Mouse (Mus musculus): ENCODE measurements at regions not wholly inside any gene's neighbourhood (a gene's known extent, or its start where the extent isn't known, plus 50 kb on each side); places are given as distances from the start of the nearest gene placed in this dataset.

GRCm38 (mm10) chr11:117538732-117539131, 54.6 kb downstream of the Gm11733 start:
- no peak for DNase-seq (ENCODE audit: low spot score in 2 of 2)

GRCm38 (mm10) chr11:117540609-117541008, 56.4 kb downstream of the Gm11733 start:
- no peak for DNase-seq (ENCODE audit: low spot score in 2 of 2)

DNA sequence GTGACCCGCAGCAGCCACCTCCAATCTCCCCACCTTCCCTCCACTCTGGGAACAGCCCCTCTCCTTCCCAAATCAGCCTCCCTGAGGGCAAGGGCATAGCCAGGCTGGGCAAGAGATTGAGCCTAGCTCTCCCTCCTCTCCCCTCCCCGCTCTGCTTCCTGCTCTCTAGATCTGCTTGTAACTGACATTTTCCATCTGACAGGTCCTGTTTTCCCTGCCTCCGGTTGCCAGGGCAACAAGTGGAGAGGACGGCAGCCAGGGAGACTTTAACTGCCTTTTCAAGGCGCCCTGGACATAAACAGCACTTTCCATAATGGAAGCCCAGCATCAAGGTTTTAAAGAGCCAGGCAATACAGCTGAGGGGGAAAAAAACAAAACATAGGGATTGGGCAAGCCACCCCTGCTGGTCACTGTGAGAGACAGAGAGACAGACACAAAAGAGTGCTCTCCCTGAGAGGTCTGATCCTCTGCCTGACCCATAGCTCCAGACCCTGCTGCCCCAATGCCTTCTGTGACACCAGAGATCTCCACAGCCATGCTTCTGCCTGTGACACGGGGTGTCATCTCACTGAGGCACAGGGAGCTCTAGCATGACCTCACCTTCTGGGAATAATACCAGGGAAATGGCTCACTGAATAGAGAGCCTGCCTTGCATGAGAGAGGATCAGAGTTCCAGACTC, 57.2 kb downstream of the Gm11733 start:
- no peak for DNase-seq (ENCODE audit: low spot score in 2 of 2)

- no peak for DNase-seq (ENCODE audit: low spot score in 2 of 2)
These were observed 59.0 kb downstream of the Gm11733 start for GRCm38 (mm10) chr11:117543191-117543590.

GRCm38 (mm10) chr11:117544507-117544906, 60.3 kb downstream of the Gm11733 start:
- DNase-seq (ENCODE audit: low spot score in 2 of 2), result no peak

DNA sequence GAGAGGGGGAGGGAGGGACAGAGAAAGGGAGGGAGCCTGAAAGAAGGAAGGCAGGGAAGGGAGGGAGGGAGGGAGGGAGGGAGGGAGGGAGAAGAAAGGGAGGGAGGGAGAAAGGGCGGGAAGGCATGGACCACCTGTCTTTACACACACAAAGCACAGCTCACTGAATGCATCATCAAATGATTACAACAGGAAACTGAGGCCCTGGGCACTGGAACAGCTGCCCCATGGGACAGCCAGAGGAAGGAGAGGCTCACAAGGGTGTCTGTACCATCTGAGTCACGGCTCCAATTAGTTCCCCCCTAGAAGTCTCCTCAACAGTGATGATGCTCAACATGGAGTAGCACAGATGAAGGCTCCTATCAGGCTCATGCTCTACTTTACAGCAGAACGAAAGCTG, 60.8 kb downstream of the Gm11733 start:
- DNase-seq (ENCODE audit: low spot score in 2 of 2), result no peak

DNA sequence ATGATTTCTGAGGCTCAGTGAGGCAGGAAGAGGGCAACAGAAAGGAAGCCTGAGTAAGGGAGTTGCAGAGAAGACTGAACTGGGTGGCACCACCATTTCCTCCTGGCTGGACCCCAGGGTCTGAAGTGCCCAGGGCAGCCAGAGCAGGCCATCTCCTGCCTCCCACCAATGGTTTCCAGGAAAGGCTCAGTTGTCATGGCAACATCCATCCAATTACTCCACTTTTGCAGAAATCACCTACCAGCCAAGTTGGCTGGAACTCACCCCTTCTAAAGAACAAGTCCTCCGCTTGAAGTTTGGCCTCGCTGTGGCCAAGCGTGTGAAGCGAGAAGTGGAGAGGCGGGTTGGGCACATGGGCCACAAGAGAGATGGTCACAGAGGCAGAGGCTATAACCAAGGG, 67.8 kb downstream of the Gm11733 start:
- no peak for DNase-seq (ENCODE audit: low spot score in 2 of 2)

DNA sequence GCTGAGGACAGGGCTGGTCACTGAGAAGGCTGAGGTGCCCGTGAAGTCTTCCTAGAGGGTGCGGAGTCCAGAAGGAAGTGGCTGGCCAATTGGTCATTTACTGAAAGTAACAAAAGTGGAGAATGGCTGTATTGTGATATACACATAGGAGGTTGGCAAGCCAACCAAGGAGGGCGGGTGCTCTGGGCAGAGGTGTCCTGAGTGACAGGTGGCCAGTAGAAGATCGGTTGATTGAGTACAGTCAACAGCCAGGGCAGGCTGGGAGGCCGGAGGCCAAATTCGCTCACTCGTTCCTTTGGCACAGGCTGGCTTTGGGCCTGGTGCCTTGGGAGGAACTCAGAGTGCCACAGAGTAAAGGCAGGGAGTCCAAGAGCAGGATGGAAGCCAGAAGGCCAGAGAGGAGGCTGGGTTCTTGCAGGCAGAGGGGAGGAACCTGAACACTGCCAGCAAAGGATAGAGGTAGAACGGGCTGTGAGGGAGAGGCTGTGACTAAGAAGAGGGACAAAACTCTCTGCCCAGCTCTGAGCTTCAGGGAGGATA, 68.3 kb downstream of the Gm11733 start:
- DNase-seq (ENCODE audit: low spot score in 2 of 2), result no peak

DNA sequence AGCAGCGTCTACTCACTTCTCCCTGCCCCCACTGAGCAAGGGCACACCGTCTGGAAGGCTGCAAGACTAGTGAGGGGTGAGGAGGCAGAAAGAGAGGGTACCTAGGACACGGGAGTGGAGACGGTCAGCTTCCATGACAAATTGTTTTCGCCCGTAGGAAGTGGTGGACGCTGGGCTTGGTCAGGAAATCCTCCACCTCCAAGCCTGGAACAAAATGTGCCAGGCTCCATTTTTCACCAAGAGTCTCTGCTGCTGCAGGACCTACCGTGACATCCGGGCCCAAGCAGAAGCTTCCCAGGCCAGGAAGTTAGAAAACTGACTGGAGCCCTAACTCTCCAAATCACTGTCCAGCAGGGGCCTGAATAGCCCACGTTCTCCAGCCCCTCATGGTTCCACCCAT, 69.9 kb downstream of the Gm11733 start:
- DNase-seq (ENCODE audit: low spot score in 2 of 2), result no peak

DNA sequence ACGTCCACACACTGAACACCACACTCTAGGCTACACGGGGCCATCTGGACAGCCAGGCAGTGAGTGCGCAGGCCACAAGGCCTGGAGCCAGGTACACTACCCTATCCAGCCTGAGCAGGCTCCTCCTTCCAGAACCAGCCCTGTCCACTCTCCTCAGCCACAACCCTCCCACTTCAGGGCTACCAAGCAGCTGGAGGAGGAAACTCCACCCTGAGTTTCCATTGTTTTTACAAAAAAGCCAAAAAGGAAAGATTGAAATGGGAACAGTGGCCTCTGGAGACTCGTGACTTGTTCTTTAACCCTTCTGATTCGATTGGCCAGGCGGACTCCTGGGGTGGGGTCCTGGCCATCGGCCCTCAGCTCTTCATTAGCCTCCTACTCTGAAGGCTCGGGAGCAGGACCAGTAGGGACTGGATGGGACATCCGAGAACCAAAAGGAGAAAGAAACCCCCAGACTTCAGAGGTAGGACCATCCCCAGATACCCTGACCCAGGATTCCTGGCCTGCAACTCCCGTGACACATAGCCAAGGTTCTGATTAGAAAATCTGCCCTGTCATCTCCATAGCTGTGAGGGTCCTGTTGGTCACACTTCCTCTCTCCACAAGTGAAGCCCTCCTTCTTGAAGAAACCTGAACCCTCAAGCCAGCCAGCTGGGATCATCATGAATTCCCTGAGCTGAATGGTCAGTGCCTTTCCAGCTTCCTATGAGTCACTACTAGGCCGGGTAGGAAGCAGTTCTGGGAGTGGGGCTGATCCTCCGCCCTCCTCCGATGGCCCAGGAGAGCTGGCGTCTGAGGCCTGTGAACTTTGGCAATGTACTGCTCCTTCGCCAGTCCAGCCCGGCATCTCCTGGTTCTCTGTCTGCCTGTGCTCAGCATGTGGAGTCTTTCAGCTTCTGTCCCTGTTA, 73.6 kb downstream of the Gm11733 start:
- no peak for DNase-seq (ENCODE audit: low spot score in 2 of 2)

DNA sequence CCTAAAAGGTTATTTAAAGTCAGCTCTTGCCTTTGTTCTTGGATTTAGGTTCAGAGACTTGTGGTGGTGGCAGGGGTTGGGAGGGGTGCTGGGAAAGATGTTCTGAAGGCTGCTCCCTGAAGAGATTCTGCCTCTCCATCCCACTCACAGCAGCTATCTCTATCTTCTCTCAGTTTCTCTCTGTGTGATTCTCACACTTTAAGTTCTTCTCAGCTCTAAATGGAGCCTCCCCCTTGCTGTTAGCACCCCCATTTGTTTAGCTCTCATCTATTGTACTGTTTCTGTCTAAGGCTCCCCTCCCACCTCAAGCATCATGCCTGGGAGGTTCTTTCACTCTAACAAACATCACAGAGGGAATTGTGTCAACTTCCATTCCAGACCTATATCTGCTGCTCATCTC, 75.7 kb downstream of the Gm11733 start:
- DNase-seq (ENCODE audit: low spot score in 2 of 2), result no peak

GRCm38 (mm10) chr11:117567961-117568605, 83.9 kb downstream of the Gm11733 start:
- no peak for DNase-seq (ENCODE audit: low spot score in 2 of 2)

DNA sequence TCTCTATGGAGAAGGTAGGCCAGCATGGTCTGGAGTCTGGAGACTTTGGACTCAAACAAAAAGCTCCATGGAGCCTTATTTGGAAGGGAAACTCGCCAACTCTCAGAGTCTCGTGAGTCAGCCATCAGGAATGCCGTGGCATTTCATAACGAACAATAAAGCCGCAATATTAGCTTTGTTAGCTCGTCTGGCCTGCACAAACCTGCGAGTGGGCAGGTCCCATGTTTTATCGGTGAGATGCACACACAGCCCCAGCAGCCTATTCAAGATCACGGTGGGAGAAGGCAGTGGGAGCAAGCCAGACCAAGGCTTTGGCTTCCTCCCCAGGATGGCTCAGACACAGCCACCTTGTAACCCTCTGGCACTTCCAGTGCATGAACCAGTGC, 84.4 kb downstream of the Gm11733 start:
- no peak for DNase-seq (ENCODE audit: low spot score in 2 of 2)

GRCm38 (mm10) chr11:117569566-117570101, 84.5 kb upstream of the Tnrc6c start:
- no peak for DNase-seq (ENCODE audit: low spot score in 2 of 2)

DNA sequence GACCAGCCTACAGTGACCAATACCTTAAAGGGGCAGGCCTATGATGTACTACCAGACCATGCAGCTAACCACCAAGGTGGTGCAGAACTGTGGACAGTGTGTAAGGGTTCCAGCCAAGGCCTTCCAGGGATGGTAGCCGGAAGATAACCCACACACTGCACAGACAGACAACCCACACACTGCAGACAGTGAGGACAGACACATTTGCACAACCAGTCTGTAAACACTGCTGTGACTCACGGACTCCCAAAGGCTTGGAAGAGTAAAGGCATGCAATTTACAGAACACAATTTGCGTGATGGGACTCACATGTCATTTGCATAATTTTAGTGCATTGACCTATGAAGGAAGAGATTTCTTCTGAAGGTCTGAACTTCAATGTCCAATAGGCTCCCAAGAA, 82.2 kb upstream of the Tnrc6c start:
- DNase-seq (ENCODE audit: low spot score in 2 of 2), result no peak

GRCm38 (mm10) chr11:117574721-117575120, 79.4 kb upstream of the Tnrc6c start:
- no peak for DNase-seq (ENCODE audit: low spot score in 2 of 2)

DNA sequence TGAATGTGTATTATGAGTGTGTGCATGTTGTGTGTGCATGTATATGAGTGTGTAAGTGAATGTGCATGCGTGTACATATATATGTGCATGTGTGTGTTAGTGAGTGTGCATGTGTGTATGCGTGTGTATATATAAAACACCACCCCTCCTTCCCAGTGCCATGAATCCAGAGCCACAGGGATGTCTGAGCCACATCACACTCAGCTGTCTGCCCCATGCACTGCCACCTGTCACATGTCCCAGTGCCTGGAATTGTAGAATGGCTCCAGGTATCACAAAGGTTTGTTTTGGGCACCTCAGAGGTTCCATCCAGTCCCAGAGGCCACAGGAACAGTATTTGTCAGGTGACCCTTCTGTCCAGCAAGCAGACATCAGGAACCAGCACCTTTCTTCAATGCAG, 75.0 kb upstream of the Tnrc6c start:
- no peak for DNase-seq (ENCODE audit: low spot score in 2 of 2)

DNA sequence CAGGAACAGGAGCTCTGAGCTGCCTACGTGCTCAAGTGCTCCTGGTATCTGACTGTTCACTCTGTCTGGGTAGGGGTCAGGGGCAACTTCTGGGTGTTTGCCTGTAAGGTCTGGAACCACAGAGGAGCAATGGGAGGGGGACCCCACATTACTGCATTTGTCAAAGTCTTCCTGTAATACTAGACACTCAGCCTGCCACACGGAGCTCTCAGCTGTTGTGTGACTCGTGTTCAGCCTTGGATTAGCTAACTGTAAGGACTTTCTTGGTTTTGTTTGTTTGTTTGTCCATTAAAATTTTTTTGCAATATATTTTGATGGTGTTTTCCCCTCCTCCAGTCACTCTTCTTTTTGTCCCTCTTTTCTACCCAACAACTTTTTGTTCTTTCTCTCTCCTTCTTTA, 74.4 kb upstream of the Tnrc6c start:
- no peak for DNase-seq (ENCODE audit: low spot score in 2 of 2)

DNA sequence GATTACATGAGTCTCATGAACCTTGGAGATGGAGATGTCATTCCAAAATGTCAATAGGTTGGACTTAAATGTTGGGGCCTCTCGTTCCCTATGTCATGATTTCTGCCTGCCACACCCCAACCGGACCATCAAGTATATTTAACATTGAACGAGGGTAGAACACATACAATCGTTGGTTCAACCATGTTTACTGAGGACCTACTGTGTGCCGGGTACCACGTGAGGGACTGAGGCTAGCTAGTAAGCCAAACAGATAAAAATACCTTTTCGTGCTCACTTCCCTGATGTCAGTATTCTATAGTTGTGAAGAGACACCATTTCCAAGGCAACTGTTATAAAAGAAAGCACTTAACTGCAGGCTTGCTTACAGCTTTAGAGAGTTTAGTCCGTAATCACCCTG, 70.6 kb upstream of the Tnrc6c start:
- no peak for DNase-seq (ENCODE audit: low spot score in 2 of 2)

DNA sequence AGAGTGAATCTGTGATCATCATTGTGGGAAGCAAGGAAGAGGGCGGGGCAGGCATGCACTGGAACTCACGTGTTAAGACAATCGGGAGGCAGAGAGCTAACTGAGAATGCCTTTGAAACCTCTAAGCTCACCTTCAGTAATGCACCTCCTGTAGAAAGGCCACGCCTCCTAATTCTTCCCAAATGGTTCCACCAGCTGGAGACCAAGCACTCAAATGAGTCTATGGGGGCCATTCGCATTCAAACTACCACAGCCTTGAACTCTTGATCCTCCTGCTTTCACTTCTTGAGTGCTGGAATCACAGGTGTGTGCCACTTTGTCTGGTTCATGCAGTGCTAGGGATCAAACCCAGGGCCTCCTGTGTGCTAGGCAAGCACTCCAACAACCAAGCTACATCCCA, 68.5 kb upstream of the Tnrc6c start:
- DNase-seq (ENCODE audit: low spot score in 2 of 2), result no peak

- DNase-seq (ENCODE audit: low spot score in 2 of 2), result no peak
These were observed 68.0 kb upstream of the Tnrc6c start for GRCm38 (mm10) chr11:117586063-117586462.

DNA sequence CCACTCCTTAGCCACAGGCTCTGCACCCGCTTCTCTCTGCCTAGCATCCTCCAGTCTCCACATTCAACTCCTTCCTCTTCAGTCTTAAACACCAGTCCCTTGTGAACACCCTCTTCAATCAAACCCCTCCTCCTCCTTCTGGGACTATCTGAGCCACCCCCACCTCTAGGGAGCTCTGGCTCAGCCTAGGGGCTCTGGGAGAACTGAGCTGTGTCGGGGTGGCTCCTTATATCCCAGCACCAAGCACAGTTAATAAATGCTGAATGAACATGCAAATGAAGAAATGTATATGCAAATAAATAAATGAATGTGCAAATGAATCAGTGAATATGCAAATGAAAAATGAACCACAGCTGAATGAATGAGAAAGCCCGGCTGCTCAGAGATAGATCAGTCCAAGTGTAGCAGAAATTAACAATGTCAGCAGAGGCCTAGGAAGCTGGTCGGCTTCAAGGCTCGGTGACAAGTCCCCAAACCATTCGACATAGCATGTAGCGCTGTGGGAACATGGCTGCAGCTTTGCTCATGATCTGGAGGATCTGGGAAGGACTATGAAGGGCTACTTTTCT, 67.1 kb upstream of the Tnrc6c start:
- no peak for DNase-seq (ENCODE audit: low spot score in 2 of 2)
